Mouse (Mus musculus): ENCODE measurements at regions not wholly inside any gene's neighbourhood (a gene's known extent, or its start where the extent isn't known, plus 50 kb on each side); places are given as distances from the start of the nearest gene placed in this dataset.

DNA sequence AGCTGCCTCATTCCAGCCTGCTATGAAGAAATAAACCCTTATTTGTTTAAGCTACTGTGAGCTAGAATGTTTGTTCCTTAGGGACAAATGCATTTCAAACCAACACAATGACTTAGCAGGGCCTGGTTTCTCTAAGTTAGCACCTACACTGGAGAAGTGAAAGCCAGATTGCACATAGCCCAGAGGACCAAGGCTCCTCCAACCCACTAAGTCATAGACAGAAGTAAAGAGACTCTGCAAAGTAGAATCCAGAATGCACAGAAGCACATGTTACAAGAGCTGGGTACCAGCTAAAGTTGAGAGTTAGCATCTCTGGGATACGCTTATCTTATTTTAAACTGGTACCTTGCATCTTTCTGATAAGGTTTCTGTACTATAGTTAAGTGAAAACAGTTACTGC, 443.4 kb upstream of the Jarid2 start:
- TF ChIP-seq CTCF (conservative IDR thresholded peaks at IDR 0.05; ENCODE audit: low read length), result no peak
- TF ChIP-seq POU5F1 (IDR thresholded peaks at IDR 0.05; ENCODE audit: borderline replicate concordance, low read length), result no peak

Measured in E14TG2a.4 (cell line).